Mouse (Mus musculus): ENCODE measurements around the gene Olfr1423. TPM values are rescaled to one million over a fixed set of nuclear protein-coding genes. Genes with fewer than 3 reads are reported as not detected.
A peak's percentile ranks its signal among the peaks of the same experiment; 100 is the strongest.
"Not testable (repeated sequence)": the region's sequence is repeated elsewhere in the genome, so short reads cannot be mapped to it uniquely, and the experiment has no call there.

Gene Olfr1423
- polyA plus RNA-seq, 1 experiment from 2014 or later: 0.02 TPM

GRCm38 (mm10) chr19:12003568-12003967 lies 37.5 kb downstream of the Olfr1423 start:
- no peaks in the 10 kb centered on the region for H3K9me3 ChIP-seq (replicated peaks)
- peaks cover 27% of the 10 kb centered on the region for H3K4me1 ChIP-seq
- no peaks in the 10 kb centered on the region; the same call in 1 of the 2 replicates for H3K27me3 ChIP-seq (ENCODE audit: low read depth, poor library complexity, severe bottlenecking)
- H3K36me3 ChIP-seq: no peaks in the 10 kb centered on the region
- H3K27ac ChIP-seq (replicated peaks): no peak overlapping the region
- DNase-seq (ENCODE audit: low spot score): no peak
- no peak overlapping the region for H3K4me3 ChIP-seq
- WGBS: 86% methylated on average over 2 of the region's 2 CpGs

GRCm38 (mm10) chr19:12002791-12003190 lies 38.3 kb downstream of the Olfr1423 start:
- no peak overlapping the region for H3K27ac ChIP-seq (replicated peaks)
- H3K27me3 ChIP-seq (ENCODE audit: low read depth, poor library complexity, severe bottlenecking): no peaks in the 10 kb centered on the region; the same call in 1 of the 2 replicates
- H3K36me3 ChIP-seq: no peaks in the 10 kb centered on the region
- H3K9me3 ChIP-seq (replicated peaks): no peaks in the 10 kb centered on the region
- peak; percentile 18 for DNase-seq (ENCODE audit: low spot score)
- H3K4me1 ChIP-seq: peaks cover 24% of the 10 kb centered on the region
- 57% methylated on average over 14 of the region's 14 CpGs for WGBS
- H3K4me3 ChIP-seq: peak overlapping the region; percentile 41

GRCm38 (mm10) chr19:12002125-12002524 lies 39.0 kb downstream of the Olfr1423 start:
- no peaks in the 10 kb centered on the region for H3K36me3 ChIP-seq
- H3K27ac ChIP-seq (replicated peaks): no peak overlapping the region
- H3K4me3 ChIP-seq: peak overlapping the region; percentile 41
- DNase-seq (ENCODE audit: low spot score): peak; percentile 73
- no peaks in the 10 kb centered on the region; the same call in 1 of the 2 replicates for H3K27me3 ChIP-seq (ENCODE audit: low read depth, poor library complexity, severe bottlenecking)
- no peaks in the 10 kb centered on the region for H3K9me3 ChIP-seq (replicated peaks)
- 1% methylated on average over 11 of the region's 11 CpGs for WGBS
- H3K4me1 ChIP-seq: peaks cover 17% of the 10 kb centered on the region

- no peak overlapping the region for H3K27ac ChIP-seq (replicated peaks)
- H3K4me1 ChIP-seq: peaks cover 12% of the 10 kb centered on the region
- no peaks in the 10 kb centered on the region for H3K27me3 ChIP-seq (ENCODE audit: low read depth, poor library complexity, severe bottlenecking)
- H3K4me3 ChIP-seq: no peak overlapping the region; the same call in 1 of the 2 replicates
- H3K9me3 ChIP-seq (replicated peaks): no peaks in the 10 kb centered on the region
- H3K36me3 ChIP-seq: no peaks in the 10 kb centered on the region
- DNase-seq (ENCODE audit: low spot score): no peak
- WGBS: 22% methylated on average over 3 of the region's 3 CpGs
These were observed 39.4 kb downstream of the Olfr1423 start for GRCm38 (mm10) chr19:12001686-12002085.

GRCm38 (mm10) chr19:11995722-11996448 lies 45.2 kb downstream of the Olfr1423 start:
- no peak for DNase-seq (ENCODE audit: low spot score)
- Histone ChIP-seq H3K4me1 (no peaks in the 10 kb centered on the region), H3K9me3 (replicated peaks) (no peaks in the 10 kb centered on the region), H3K27me3 (ENCODE audit: low read depth, poor library complexity, severe bottlenecking) (no peaks in the 10 kb centered on the region), H3K4me3 (no peak overlapping the region), H3K36me3 (peaks cover 46% of the 10 kb centered on the region), H3K27ac (replicated peaks) (no peak overlapping the region)
- WGBS: 79% methylated on average over 2 of the region's 2 CpGs

- no peaks in the 10 kb centered on the region for H3K27me3 ChIP-seq (ENCODE audit: low read depth, poor library complexity, severe bottlenecking)
- WGBS: 87% methylated on average over 6 of the region's 6 CpGs
- H3K9me3 ChIP-seq (replicated peaks): no peaks in the 10 kb centered on the region
- no peak for DNase-seq (ENCODE audit: low spot score)
- H3K4me3 ChIP-seq: no peak overlapping the region
- no peak overlapping the region for H3K27ac ChIP-seq (replicated peaks)
- H3K4me1 ChIP-seq: no peaks in the 10 kb centered on the region
- peaks cover 56% of the 10 kb centered on the region for H3K36me3 ChIP-seq
These were observed 46.2 kb downstream of the Olfr1423 start for GRCm38 (mm10) chr19:11994703-11995431.

GRCm38 (mm10) chr19:11992441-11993029 lies 48.6 kb downstream of the Olfr1423 start:
- WGBS: 94% methylated on average over 10 of the region's 10 CpGs
- H3K36me3 ChIP-seq: peaks cover 79% of the 10 kb centered on the region
- no peaks in the 10 kb centered on the region for H3K9me3 ChIP-seq (replicated peaks)
- no peak overlapping the region for H3K27ac ChIP-seq (replicated peaks)
- H3K4me1 ChIP-seq: no peaks in the 10 kb centered on the region
- H3K27me3 ChIP-seq (ENCODE audit: low read depth, poor library complexity, severe bottlenecking): no peaks in the 10 kb centered on the region
- no peak for DNase-seq (ENCODE audit: low spot score)
- no peak overlapping the region for H3K4me3 ChIP-seq

GRCm38 (mm10) chr19:11992034-11992433 lies 49.1 kb downstream of the Olfr1423 start:
- 94% methylated on average over 9 of the region's 9 CpGs for WGBS
- Histone ChIP-seq H3K27me3 (ENCODE audit: low read depth, poor library complexity, severe bottlenecking) (no peaks in the 10 kb centered on the region), H3K9me3 (replicated peaks) (no peaks in the 10 kb centered on the region), H3K4me3 (no peak overlapping the region), H3K27ac (replicated peaks) (no peak overlapping the region), H3K4me1 (no peaks in the 10 kb centered on the region), H3K36me3 (peaks cover 84% of the 10 kb centered on the region)
- no peak for DNase-seq (ENCODE audit: low spot score)

- H3K4me3 ChIP-seq: no peak overlapping the region
- H3K4me1 ChIP-seq: no peaks in the 10 kb centered on the region
- no peak for DNase-seq (ENCODE audit: low spot score)
- H3K27me3 ChIP-seq (ENCODE audit: low read depth, poor library complexity, severe bottlenecking): no peaks in the 10 kb centered on the region
- H3K36me3 ChIP-seq: peaks cover 93% of the 10 kb centered on the region
- H3K27ac ChIP-seq (replicated peaks): no peak overlapping the region
- H3K9me3 ChIP-seq (replicated peaks): no peaks in the 10 kb centered on the region
- WGBS: 98% methylated on average over 7 of the region's 7 CpGs
These were observed 51.8 kb downstream of the Olfr1423 start for GRCm38 (mm10) chr19:11989334-11989733.

GRCm38 (mm10) chr19:11987841-11988240 lies 53.3 kb downstream of the Olfr1423 start:
- Histone ChIP-seq H3K27ac (replicated peaks) (no peak overlapping the region), H3K4me1 (no peaks in the 10 kb centered on the region), H3K9me3 (replicated peaks) (no peaks in the 10 kb centered on the region), H3K36me3 (peaks cover 96% of the 10 kb centered on the region), H3K27me3 (ENCODE audit: low read depth, poor library complexity, severe bottlenecking) (no peaks in the 10 kb centered on the region), H3K4me3 (no peak overlapping the region)
- 92% methylated on average over 3 of the region's 3 CpGs for WGBS
- no peak for DNase-seq (ENCODE audit: low spot score)

GRCm38 (mm10) chr19:11984614-11985013 lies 56.5 kb downstream of the Olfr1423 start:
- WGBS: 88% methylated on average over 5 of the region's 5 CpGs
- not testable (repeated sequence) for H3K4me1 ChIP-seq; H3K4me3 ChIP-seq; H3K27ac ChIP-seq (replicated peaks); H3K27me3 ChIP-seq (ENCODE audit: low read depth, poor library complexity, severe bottlenecking); H3K9me3 ChIP-seq (replicated peaks); DNase-seq (ENCODE audit: low spot score)
- peaks cover 97% of the 10 kb centered on the region for H3K36me3 ChIP-seq

All from midbrain, embryonic 10.5 days (tissue).